Mouse (Mus musculus) embryo, embryonic 10 days (tissue): ENCODE measurements around the gene Pls1.

Experiments used
- DNase-seq: peaks from one replicate; pipeline ENCODE4 v3.0.0-alpha.2; 2015; ENCODE audit warnings: low spot score

Pls1 gene

GRCm38 (mm10) chr9:95803783-95804182 is 41.3 kb downstream of the Pls1 start:
- DNase-seq, result no peak

GRCm38 (mm10) chr9:95801610-95802451 is 43.3 kb downstream of the Pls1 start:
- no peak for DNase-seq

GRCm38 (mm10) chr9:95796323-95796722 is 48.8 kb downstream of the Pls1 start:
- DNase-seq, result no peak

- no peak for DNase-seq
Observed at GRCm38 (mm10) chr9:95795844-95796243, 49.3 kb downstream of the Pls1 start.

- no peak for DNase-seq
Observed at GRCm38 (mm10) chr9:95795077-95795784, 49.9 kb downstream of the Pls1 start.

GRCm38 (mm10) chr9:95793986-95794744 is 50.9 kb downstream of the Pls1 start:
- DNase-seq, result no peak

- no peak for DNase-seq
Observed at GRCm38 (mm10) chr9:95784888-95785511, 60.1 kb downstream of the Pls1 start.

GRCm38 (mm10) chr9:95783646-95784293 is 61.3 kb downstream of the Pls1 start:
- DNase-seq, result no peak

GRCm38 (mm10) chr9:95771671-95772070 is 73.4 kb downstream of the Pls1 start:
- no peak for DNase-seq

GRCm38 (mm10) chr9:95763218-95763617 is 81.9 kb downstream of the Pls1 start:
- DNase-seq, result no peak

- no peak for DNase-seq
Observed at GRCm38 (mm10) chr9:95762228-95762627, 82.9 kb downstream of the Pls1 start.

- no peak for DNase-seq
Observed at GRCm38 (mm10) chr9:95761381-95761780, 83.7 kb downstream of the Pls1 start.

GRCm38 (mm10) chr9:95750746-95751145 is 94.4 kb downstream of the Pls1 start:
- no peak for DNase-seq

GRCm38 (mm10) chr9:95750037-95750511 is 95.0 kb downstream of the Pls1 start, which contains the start of gene Trpc1:
Gene Trpc1, minus strand, starts transcription at chr9:95750375.
- DNase-seq, result peak; percentile 83

GRCm38 (mm10) chr9:95749461-95749928 is 95.6 kb downstream of the Pls1 start:
- DNase-seq, result peak; percentile 21

GRCm38 (mm10) chr9:95747298-95747697 is 97.8 kb downstream of the Pls1 start:
- DNase-seq, result no peak

GRCm38 (mm10) chr9:95744845-95745613 is 100.1 kb downstream of the Pls1 start:
- no peak for DNase-seq

- DNase-seq, result no peak
Observed at GRCm38 (mm10) chr9:95736238-95736637, 108.9 kb downstream of the Pls1 start.

GRCm38 (mm10) chr9:95712574-95712973 is 132.5 kb downstream of the Pls1 start:
- DNase-seq, result no peak

GRCm38 (mm10) chr9:95708943-95709342 is 136.2 kb downstream of the Pls1 start:
- no peak for DNase-seq
